Mouse (Mus musculus) neural tube, embryonic 10.5 days (tissue): ENCODE data around the gene Fli1.

Source experiments
- DNase-seq: peaks from one replicate; pipeline ENCODE4 v3.0.0-alpha.2; 2017; ENCODE audit warnings: low spot score; ENCODE audit errors: extremely low spot score

Fli1 gene

GRCm38 (mm10) chr9:32503423-32503822, 39.2 kb downstream of the Fli1 start:
- no peak for DNase-seq

GRCm38 (mm10) chr9:32502256-32503010, 40.2 kb downstream of the Fli1 start:
- no peak for DNase-seq

- DNase-seq = no peak
Measured at GRCm38 (mm10) chr9:32500886-32501285, 41.8 kb downstream of the Fli1 start.

GRCm38 (mm10) chr9:32500063-32500462, 42.6 kb downstream of the Fli1 start:
- DNase-seq = no peak

- DNase-seq = no peak
Measured at GRCm38 (mm10) chr9:32499469-32499868, 43.2 kb downstream of the Fli1 start.

GRCm38 (mm10) chr9:32495643-32495997, 47.0 kb downstream of the Fli1 start:
- DNase-seq = no peak

GRCm38 (mm10) chr9:32494891-32495642, 47.6 kb downstream of the Fli1 start:
- peak; percentile 61 for DNase-seq

- DNase-seq = no peak
Measured at GRCm38 (mm10) chr9:32493588-32494423, 48.9 kb downstream of the Fli1 start.

GRCm38 (mm10) chr9:32492753-32493152, 49.9 kb downstream of the Fli1 start:
- no peak for DNase-seq

GRCm38 (mm10) chr9:32491484-32491883, 51.2 kb downstream of the Fli1 start:
- no peak for DNase-seq

GRCm38 (mm10) chr9:32489794-32490358, 52.8 kb downstream of the Fli1 start:
- peak; percentile 48 for DNase-seq

GRCm38 (mm10) chr9:32489315-32489714, 53.3 kb downstream of the Fli1 start:
- DNase-seq = no peak

GRCm38 (mm10) chr9:32488627-32489026, 54.0 kb downstream of the Fli1 start:
- no peak for DNase-seq

- no peak for DNase-seq
Measured at GRCm38 (mm10) chr9:32487823-32488222, 54.8 kb downstream of the Fli1 start.

GRCm38 (mm10) chr9:32487401-32487800, 55.3 kb downstream of the Fli1 start:
- no peak for DNase-seq

GRCm38 (mm10) chr9:32480418-32480817, 62.2 kb downstream of the Fli1 start:
- DNase-seq = no peak

GRCm38 (mm10) chr9:32478799-32479198, 63.9 kb downstream of the Fli1 start:
- no peak for DNase-seq

- DNase-seq = no peak
Measured at GRCm38 (mm10) chr9:32478087-32478486, 64.6 kb downstream of the Fli1 start.

GRCm38 (mm10) chr9:32476604-32477003, 66.1 kb downstream of the Fli1 start:
- DNase-seq = no peak

GRCm38 (mm10) chr9:32474621-32475390, 67.9 kb downstream of the Fli1 start:
- DNase-seq = no peak

GRCm38 (mm10) chr9:32472346-32472745, 70.3 kb downstream of the Fli1 start:
- DNase-seq = no peak
